Mouse (Mus musculus): ENCODE results near the gene Kcne4.
A peak's percentile ranks its signal among the peaks of the same experiment; 100 is the strongest.
"Not testable (repeated sequence)": the region's sequence is repeated elsewhere in the genome, so short reads cannot be mapped to it uniquely, and the experiment has no call there.

Kcne4 gene

GRCm38 (mm10) chr1:78816639-78817038 lies at the start of gene Kcne4:
Kcne4 (plus strand) TSS chr1:78816758.
- no peak for DNase-seq

GRCm38 (mm10) chr1:78781899-78782298 lies 34.7 kb upstream of the Kcne4 start:
- no peak for DNase-seq

GRCm38 (mm10) chr1:78784936-78785335 lies 31.6 kb upstream of the Kcne4 start:
- DNase-seq, result not testable (repeated sequence)

- DNase-seq, result no peak
Observed at GRCm38 (mm10) chr1:78789744-78790143, 26.8 kb upstream of the Kcne4 start.

- DNase-seq, result no peak
Observed at GRCm38 (mm10) chr1:78807428-78807827, 9.1 kb upstream of the Kcne4 start.

- no peak for DNase-seq
Observed at GRCm38 (mm10) chr1:78809819-78810218, 6.7 kb upstream of the Kcne4 start.

GRCm38 (mm10) chr1:78810904-78811303 lies 5.7 kb upstream of the Kcne4 start:
- DNase-seq, result no peak

- DNase-seq, result peak in 1 of 2 experiments; percentile 22
Observed at GRCm38 (mm10) chr1:78811975-78812490, 4.5 kb upstream of the Kcne4 start.

- DNase-seq, result no peak
Observed at GRCm38 (mm10) chr1:78817756-78818155, 1.2 kb downstream of the Kcne4 start.

GRCm38 (mm10) chr1:78818630-78819526 lies 2.3 kb downstream of the Kcne4 start:
- DNase-seq, result no peak

- DNase-seq, result peak in 1 of 2 experiments; percentile 32
Observed at GRCm38 (mm10) chr1:78819592-78819991, 3.0 kb downstream of the Kcne4 start.

- DNase-seq, result peak; percentile 33 to 50
Observed at GRCm38 (mm10) chr1:78820176-78820575, 3.6 kb downstream of the Kcne4 start.

- DNase-seq, result no peak
Observed at GRCm38 (mm10) chr1:78821111-78821510, 4.6 kb downstream of the Kcne4 start.

GRCm38 (mm10) chr1:78821733-78822430 lies 5.3 kb downstream of the Kcne4 start:
- DNase-seq, result no peak

- no peak for DNase-seq
Observed at GRCm38 (mm10) chr1:78825246-78825645, 8.7 kb downstream of the Kcne4 start.

GRCm38 (mm10) chr1:78838468-78838867 lies 21.9 kb downstream of the Kcne4 start:
- DNase-seq, result no peak

- no peak for DNase-seq
Observed at GRCm38 (mm10) chr1:78840769-78841168, 24.2 kb downstream of the Kcne4 start.

GRCm38 (mm10) chr1:78845661-78846060 lies 29.1 kb downstream of the Kcne4 start:
- DNase-seq, result no peak

GRCm38 (mm10) chr1:78846471-78846870 lies 29.9 kb downstream of the Kcne4 start:
- peak; percentile 41 to 52 for DNase-seq

- peak; percentile 3 to 25 for DNase-seq
Observed at GRCm38 (mm10) chr1:78852408-78853093, 36.0 kb downstream of the Kcne4 start.

- no peak for DNase-seq
Observed at GRCm38 (mm10) chr1:78853094-78853445, 36.5 kb downstream of the Kcne4 start.

GRCm38 (mm10) chr1:78854306-78854705 lies 37.7 kb downstream of the Kcne4 start:
- DNase-seq, result no peak

- no peak for DNase-seq
Observed at GRCm38 (mm10) chr1:78859573-78859972, 43.0 kb downstream of the Kcne4 start.

Data from lung, adult 18-20 months (tissue).